Mouse (Mus musculus) hindbrain, embryonic 14.5 days (tissue): Measurements from ENCODE around the gene Klk1b9. TPM values are rescaled to one million over a fixed set of nuclear protein-coding genes. Genes with fewer than 3 reads are reported as not detected.
"Not testable (repeated sequence)": the region's sequence is repeated elsewhere in the genome, so short reads cannot be mapped to it uniquely, and the experiment has no call there.

ENCODE experiments used
- ATAC-seq: fragments of 200-750 bp; cut with Nextera tagmentation; 2 replicates; pipeline ENCODE4 v1.8.0; 2017; ENCODE audit warnings: moderate number of reproducible peaks, mild to moderate bottlenecking, moderate TSS enrichment, moderate library complexity; ENCODE audit not compliant: low FRiP score
- DNase-seq: peaks from one replicate; pipeline ENCODE4 v3.0.0-alpha.2; 2015; ENCODE audit warnings: low spot score
- H3K27ac ChIP-seq: fragments of 300-500 bp; sonication (generic); 2 replicates; pipeline ENCODE4 v1.5.1; 2014; ENCODE audit warnings: mild to moderate bottlenecking, moderate library complexity
- H3K27me3 ChIP-seq: fragments of 300-500 bp; sonication (generic); 2 replicates; pipeline ENCODE4 v1.6.1; 2014; ENCODE audit warnings: mild to moderate bottlenecking, low read length, mixed read lengths; ENCODE audit not compliant: control insufficient read depth, insufficient read depth
- H3K36me3 ChIP-seq: fragments of 300-500 bp; sonication (generic); replicated peaks from 2 replicates; pipeline ENCODE4 v1.6.1; 2014; ENCODE audit not compliant: control insufficient read depth, insufficient read depth
- H3K4me1 ChIP-seq: fragments of 300-500 bp; sonication (generic); replicated peaks from 2 replicates; pipeline ENCODE4 v1.6.1; 2014; ENCODE audit warnings: antibody characterized with exemption, low read length, mixed read lengths; ENCODE audit not compliant: control insufficient read depth, insufficient read depth
- H3K4me2 ChIP-seq: fragments of 300-500 bp; sonication (generic); replicated peaks from 2 replicates; pipeline ENCODE4 v1.6.1; 2014; ENCODE audit warnings: mild to moderate bottlenecking, moderate library complexity
- H3K4me3 ChIP-seq: fragments of 300-500 bp; sonication (generic); replicated peaks from 2 replicates; pipeline ENCODE4 v1.5.1; 2014; ENCODE audit warnings: mild to moderate bottlenecking, low read length
- H3K9ac ChIP-seq: fragments of 300-500 bp; sonication (generic); 2 replicates; pipeline ENCODE4 v1.6.1; 2014
- H3K9me3 ChIP-seq: fragments of 300-500 bp; sonication (generic); 2 replicates; pipeline ENCODE4 v1.6.1; 2016; ENCODE audit warnings: low read length; ENCODE audit not compliant: control insufficient read depth
- WGBS: fragments of 180-500 bp; shearing (Covaris S2); extraction: QIAGEN DNeasy Blood & Tissue Kit; methylation state at CpG from one replicate; pipeline ENCODE4 v1.1.7; 2014; 5-methylcytosine and 5-hydroxymethylcytosine counted together
- polyA plus RNA-seq: library from polyadenylated mRNA; unstranded; fragments of >200 nt; fragmentation: Nextera tagmentation; extraction: Ambion mirVana; gene quantifications from 2 replicates; pipeline ENCODE4 v1.2.1, GENCODE M21; 2014

Klk1b9 gene
- polyA plus RNA-seq, 1 experiment from 2014 or later = not detected

DNA sequence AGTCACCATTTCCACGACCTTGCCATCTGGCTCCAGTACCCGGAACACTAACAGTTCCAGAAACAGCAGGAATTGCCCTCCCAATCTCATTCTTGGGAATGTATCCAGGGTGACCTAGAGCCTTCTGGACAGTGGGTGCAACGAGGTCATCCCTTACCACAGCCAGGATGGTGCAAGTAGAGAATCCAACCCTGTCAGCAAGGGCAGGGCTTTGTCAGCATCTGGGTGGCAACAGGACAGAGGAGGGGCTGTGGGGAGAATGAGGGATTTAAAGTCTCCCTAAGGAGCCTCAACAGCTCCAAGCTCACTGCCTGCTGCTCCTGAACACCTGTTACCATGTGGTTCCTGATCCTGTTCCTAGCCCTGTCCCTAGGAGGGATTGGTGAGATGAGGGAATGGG lies 9.4 kb upstream of the Klk1b9 start, which contains the start of gene Klk1b1:
TSS of gene Klk1b1 (plus strand) at position 301 of the 400 bp plus-strand sequence.
- Histone ChIP-seq H3K4me2 (no peak within 1 kb of the TSS), H3K4me3 (no peak within 1 kb of the TSS), H3K27me3 (no peaks in the 10 kb centered on the region), H3K9ac (no peak within 1 kb of the TSS), H3K27ac (no peak within 1 kb of the TSS), H3K36me3 (no peaks in the 10 kb centered on the region), H3K4me1 (no peaks in the 10 kb centered on the region), H3K9me3 (no peaks in the 10 kb centered on the region)
- DNase-seq (no peak), ATAC-seq (no peak)
- 71% methylated on average over 3 of the region's 3 CpGs for WGBS

DNA sequence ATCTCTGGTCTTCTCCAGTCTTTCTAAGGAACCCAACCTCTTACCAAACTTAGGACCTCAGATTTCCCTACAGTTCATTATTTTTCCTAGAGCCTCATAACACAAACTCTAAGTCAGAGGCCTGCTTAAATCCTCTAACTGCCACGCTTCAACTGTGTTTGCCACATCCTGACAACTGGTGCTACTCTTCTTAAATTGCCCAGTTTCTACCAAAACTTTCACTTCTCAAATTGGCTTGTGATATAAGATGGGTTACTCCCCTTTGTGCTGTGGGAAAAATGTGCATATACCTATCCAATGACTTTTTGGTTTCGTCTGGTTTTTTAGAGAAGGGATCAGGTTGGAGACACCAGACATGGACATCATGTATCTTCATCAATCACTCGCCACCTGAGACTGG lies 8.8 kb upstream of the Klk1b9 start:
- no peak for ATAC-seq
- H3K36me3 ChIP-seq = no peaks in the 10 kb centered on the region
- no peaks in the 10 kb centered on the region for H3K27me3 ChIP-seq
- no peak overlapping the region for H3K4me3 ChIP-seq
- WGBS = 87% methylated on average over 3 of the region's 3 CpGs
- H3K9ac ChIP-seq = no peak overlapping the region
- DNase-seq = no peak
- H3K4me1 ChIP-seq = no peaks in the 10 kb centered on the region
- no peak overlapping the region for H3K4me2 ChIP-seq
- H3K9me3 ChIP-seq = no peaks in the 10 kb centered on the region
- no peak overlapping the region for H3K27ac ChIP-seq

DNA sequence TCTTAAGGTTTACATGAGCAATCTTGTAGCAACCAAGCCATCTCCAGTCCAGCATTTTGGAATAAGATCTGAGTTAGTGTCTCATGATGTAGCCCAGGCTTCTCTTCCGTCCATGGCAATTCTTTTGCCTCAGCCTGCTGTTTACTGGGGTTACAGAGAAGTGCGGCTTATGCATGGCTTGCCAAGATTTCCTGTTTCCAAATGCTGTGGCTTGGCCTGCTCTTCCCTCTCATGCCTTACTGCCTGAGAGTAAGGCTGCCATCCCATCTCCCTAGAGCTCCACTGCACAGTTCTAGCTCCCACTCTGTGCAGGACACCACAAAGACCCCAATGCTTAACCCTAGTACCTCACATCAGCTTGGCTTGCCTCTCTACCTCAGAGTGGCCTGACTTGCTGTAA lies 8.2 kb upstream of the Klk1b9 start:
- no peak for ATAC-seq
- H3K27ac ChIP-seq = no peak overlapping the region

DNA sequence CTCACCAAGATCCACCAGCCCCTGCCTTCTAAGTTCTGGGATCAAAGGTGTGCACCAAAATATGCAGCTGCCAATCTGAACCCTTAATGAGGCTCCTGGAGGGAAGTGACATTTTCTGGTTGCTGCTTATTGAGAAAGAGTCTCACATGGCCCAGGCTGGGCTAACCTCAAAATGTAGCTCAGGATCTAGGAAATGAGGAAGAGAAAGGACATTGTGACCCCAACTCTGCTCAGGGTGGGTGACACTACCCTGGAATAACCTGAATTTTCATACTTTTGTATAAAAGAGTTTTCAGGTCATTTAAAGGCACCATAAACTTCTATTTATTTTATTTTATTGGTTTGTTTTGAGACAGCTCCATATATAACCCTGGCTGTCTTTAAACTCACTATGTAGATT lies 9.8 kb downstream of the Klk1b9 start:
- no peak for DNase-seq
- Histone ChIP-seq H3K27ac (no peak overlapping the region), H3K4me2 (no peak overlapping the region), H3K36me3 (no peaks in the 10 kb centered on the region), H3K27me3 (no peaks in the 10 kb centered on the region), H3K9me3 (no peaks in the 10 kb centered on the region), H3K9ac (no peak overlapping the region), H3K4me3 (no peak overlapping the region), H3K4me1 (no peaks in the 10 kb centered on the region)
- ATAC-seq = no peak

More for the DNA sequence above, 8.2 kb upstream of the Klk1b9 start:
- H3K27me3 ChIP-seq = no peaks in the 10 kb centered on the region
- no peaks in the 10 kb centered on the region for H3K4me1 ChIP-seq
- 89% methylated on average over 2 of the region's 2 CpGs for WGBS
- no peak overlapping the region for H3K4me3 ChIP-seq
- no peaks in the 10 kb centered on the region for H3K9me3 ChIP-seq
- DNase-seq = no peak
- no peak overlapping the region for H3K4me2 ChIP-seq
- no peaks in the 10 kb centered on the region for H3K36me3 ChIP-seq
- H3K9ac ChIP-seq = no peak overlapping the region

DNA sequence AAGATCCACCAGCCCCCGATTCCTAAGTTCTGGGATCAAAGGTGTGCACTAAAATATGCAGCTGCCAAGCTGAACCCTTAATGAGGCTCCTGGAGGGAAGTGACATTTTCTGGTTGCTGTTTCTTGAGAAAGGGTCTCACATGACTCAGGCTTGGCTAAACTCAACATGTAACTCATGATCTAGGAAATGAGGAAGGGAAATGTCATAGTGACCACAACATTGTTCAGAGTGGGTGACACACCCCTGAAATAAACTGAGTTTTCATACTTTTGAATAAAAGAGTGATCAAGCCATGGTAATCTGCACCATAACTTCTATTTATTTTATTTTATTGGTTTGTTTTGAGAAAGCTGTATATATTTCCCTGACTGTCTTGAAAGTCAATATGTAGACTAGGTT lies 19.0 kb downstream of the Klk1b9 start:
- H3K27me3 ChIP-seq, H3K27ac ChIP-seq, H3K4me3 ChIP-seq, H3K9ac ChIP-seq, ATAC-seq, H3K9me3 ChIP-seq, H3K4me2 ChIP-seq, DNase-seq, H3K36me3 ChIP-seq, H3K4me1 ChIP-seq: not testable (repeated sequence)
- WGBS = 74% methylated on average over 1 of the region's 1 CpGs

DNA sequence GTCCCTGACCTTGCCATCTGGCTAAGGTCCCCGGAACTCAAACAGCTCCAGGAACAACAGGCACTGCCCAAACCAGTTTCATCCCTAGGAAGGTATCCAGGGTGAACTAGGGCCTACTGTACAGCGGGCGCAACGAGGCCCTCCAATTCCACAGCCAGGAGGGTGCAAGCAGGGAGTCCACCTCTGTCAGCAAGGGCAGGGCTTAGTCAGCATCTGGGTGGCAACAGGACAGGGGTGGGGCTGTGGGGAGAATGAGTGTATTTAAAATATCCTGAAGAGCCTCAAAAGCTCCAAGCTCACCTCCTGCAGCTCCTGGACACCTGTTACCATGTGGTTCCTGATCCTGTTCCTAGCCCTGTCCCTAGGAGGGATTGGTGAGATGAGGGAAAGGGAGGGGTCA lies 19.7 kb downstream of the Klk1b9 start, which contains the start of gene Klk1b11:
TSS of gene Klk1b11 (plus strand) at position 301 of the 400 bp plus-strand sequence.
- not testable (repeated sequence) for H3K9ac ChIP-seq, H3K27me3 ChIP-seq, H3K9me3 ChIP-seq, H3K4me3 ChIP-seq, ATAC-seq, DNase-seq, H3K4me1 ChIP-seq, H3K36me3 ChIP-seq, H3K4me2 ChIP-seq, H3K27ac ChIP-seq
- WGBS = 90% methylated on average over 4 of the region's 4 CpGs

DNA sequence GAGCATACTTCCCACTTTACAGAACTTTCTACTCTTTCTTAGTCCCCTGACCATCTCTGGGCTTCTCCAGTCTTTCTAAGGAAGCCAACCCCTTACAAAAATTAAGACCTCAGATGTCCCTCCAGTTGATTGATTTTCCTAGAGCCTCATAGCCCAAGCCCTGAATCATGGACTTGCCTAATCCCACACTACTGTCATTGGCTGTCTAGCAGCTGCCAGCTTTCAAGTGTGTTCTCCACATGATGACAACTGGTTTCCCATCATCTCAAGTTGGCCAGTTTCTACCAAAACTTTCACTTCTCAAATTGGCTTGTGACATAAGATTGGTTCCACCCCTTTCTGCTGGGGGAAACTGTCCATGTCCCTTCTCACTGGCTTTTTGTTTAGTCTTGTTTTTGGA lies 29.0 kb downstream of the Klk1b9 start:
- Histone ChIP-seq H3K4me2 (no peak overlapping the region), H3K4me3 (no peak overlapping the region), H3K9ac (no peak overlapping the region), H3K27ac (no peak overlapping the region), H3K4me1 (no peaks in the 10 kb centered on the region), H3K9me3 (no peaks in the 10 kb centered on the region), H3K27me3 (no peaks in the 10 kb centered on the region), H3K36me3 (no peaks in the 10 kb centered on the region)
- no peak for DNase-seq
- ATAC-seq = no peak

DNA sequence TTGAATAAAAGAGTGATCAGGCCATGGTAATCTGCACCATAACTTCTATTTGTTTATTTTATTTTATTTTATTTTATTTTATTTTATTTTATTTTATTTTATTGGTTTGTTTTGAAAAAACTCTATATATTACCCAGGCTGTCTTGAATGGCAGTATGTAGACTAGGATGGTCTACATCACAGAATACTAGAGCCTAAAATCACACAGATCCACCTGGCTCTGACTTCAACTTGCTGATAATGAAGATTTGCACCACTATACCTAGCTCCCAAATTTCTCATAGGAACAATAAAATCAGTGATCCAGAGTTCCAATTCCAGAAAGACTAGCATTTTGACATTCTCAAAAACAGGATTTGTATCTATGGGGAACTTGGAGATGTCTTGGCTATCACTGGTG lies 36.0 kb downstream of the Klk1b9 start, which contains the start of gene Klk1b26:
TSS of gene Klk1b26 (plus strand) at position 301 of the 400 bp plus-strand sequence.
- H3K4me1 ChIP-seq, H3K9me3 ChIP-seq, H3K4me2 ChIP-seq, H3K27me3 ChIP-seq, H3K4me3 ChIP-seq, DNase-seq, ATAC-seq, H3K36me3 ChIP-seq, H3K9ac ChIP-seq, H3K27ac ChIP-seq: not testable (repeated sequence)

DNA sequence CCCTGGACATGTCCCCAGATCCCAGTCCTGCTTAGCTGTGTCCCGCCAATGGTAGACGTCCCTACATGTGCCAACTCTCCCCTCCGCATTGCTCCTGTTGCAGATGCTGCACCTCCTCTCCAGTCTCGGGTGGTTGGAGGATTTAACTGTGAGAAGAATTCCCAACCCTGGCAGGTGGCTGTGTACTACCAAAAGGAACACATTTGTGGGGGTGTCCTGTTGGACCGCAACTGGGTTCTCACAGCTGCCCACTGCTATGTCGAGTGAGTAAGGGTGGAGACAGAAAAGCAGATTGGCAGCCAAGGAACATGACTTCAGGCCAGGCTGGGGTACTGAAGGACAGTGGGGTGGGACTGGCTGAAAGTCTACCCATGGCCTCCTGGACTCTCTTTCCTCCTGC lies 38.8 kb downstream of the Klk1b9 start:
- not testable (repeated sequence) for H3K9me3 ChIP-seq, H3K9ac ChIP-seq, H3K27me3 ChIP-seq, H3K36me3 ChIP-seq, DNase-seq, H3K4me1 ChIP-seq, H3K4me3 ChIP-seq, H3K4me2 ChIP-seq, H3K27ac ChIP-seq, ATAC-seq
- 87% methylated on average over 6 of the region's 6 CpGs for WGBS

DNA sequence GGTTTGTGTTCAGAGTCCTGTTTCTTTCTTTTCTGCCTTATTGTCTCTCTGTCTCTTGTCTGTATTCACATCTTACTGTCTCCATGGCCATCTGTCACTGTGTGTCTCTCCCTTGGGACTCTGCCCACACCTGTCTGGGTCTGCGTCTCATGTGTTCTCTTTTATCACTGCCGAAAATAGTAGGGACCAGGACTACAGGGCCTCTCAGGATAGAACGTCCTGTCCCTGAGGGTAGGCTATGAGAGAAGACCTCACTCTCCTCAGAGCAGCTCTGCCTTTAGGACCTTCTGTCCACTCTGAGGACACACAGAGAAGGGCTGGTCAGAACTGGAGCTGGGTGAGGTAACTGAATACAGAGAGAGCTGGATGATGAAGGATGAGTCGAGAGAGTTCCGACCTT lies 39.2 kb downstream of the Klk1b9 start:
- H3K4me2 ChIP-seq = no peak overlapping the region
- ATAC-seq (no peak), DNase-seq (no peak)
- no peaks in the 10 kb centered on the region for H3K27me3 ChIP-seq
- H3K27ac ChIP-seq = no peak overlapping the region
- H3K9ac ChIP-seq = no peak overlapping the region
- WGBS = 85% methylated on average over 5 of the region's 5 CpGs
- no peaks in the 10 kb centered on the region for H3K9me3 ChIP-seq
- no peaks in the 10 kb centered on the region for H3K4me1 ChIP-seq
- no peak overlapping the region for H3K4me3 ChIP-seq
- no peaks in the 10 kb centered on the region for H3K36me3 ChIP-seq
